ENCODE assay signal across 14 mouse cellular contexts in the genomic region with DNA sequence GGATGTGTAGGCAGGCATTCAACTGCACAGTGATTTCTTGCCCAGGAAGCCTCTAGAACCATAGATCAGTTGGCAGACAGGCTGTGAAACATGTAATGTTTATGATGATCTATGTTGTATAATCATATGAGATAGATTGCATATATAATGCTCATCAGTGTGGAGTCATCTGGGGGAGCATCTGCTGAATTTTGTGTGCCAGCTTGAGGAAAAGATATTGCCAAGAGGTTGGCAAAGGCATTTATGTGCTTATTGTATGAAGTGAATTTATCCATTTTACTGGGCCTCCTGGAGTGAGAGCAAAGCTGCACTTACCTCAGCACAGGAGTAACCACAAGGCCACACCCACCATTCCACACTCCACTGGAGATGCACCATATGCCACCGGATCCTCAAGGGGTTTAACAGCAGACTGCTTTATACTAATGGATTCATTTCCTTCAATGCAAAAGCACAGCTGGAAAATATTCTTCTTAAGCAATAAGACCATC.
A peak's percentile ranks its signal among the peaks of the same experiment; 100 is the strongest.
DNase-seq lines count a peak whose midpoint lies in the region; ATAC-seq and TF ChIP-seq lines count a peak whose summit lies in the region.
"Had no signal": no experiment of that assay in that cellular context is flagged by ENCODE, and none has a peak within 500 bp of the region (broad histone marks: within the 10 kb centered on the region; RNA-seq: fewer than 3 reads in every experiment).

No protein-coding gene starts in this region.

- no peaks in the 10 kb centered on the region for H3K27me3 ChIP-seq in hindbrain, embryonic 14.5 days (ENCODE audit: control insufficient read depth, insufficient read depth, low read length)
- H3K27me3 ChIP-seq in hindbrain, embryonic 10.5 days (ENCODE audit: insufficient read depth, poor library complexity, severe bottlenecking), result no peaks in the 10 kb centered on the region
- H3K27me3 ChIP-seq in midbrain, postnatal 0 days (ENCODE audit: insufficient read depth, low read length), result no peaks in the 10 kb centered on the region
- H3K27me3 ChIP-seq in midbrain, embryonic 14.5 days (ENCODE audit: control insufficient read depth, insufficient read depth, low read length), result no peaks in the 10 kb centered on the region
- H3K27me3 ChIP-seq: embryonic facial prominence, embryonic 13.5 days had no signal

- no peak overlapping the region for H3K9ac ChIP-seq in hindbrain, embryonic 14.5 days
- H3K9ac ChIP-seq in midbrain, postnatal 0 days (replicated peaks; ENCODE audit: low read length, poor library complexity, severe bottlenecking), result no peak overlapping the region
- H3K9ac ChIP-seq in midbrain, embryonic 14.5 days (replicated peaks; ENCODE audit: low read length), result no peak overlapping the region
- H3K9ac ChIP-seq: embryonic facial prominence, embryonic 13.5 days had no signal

- no peaks in the 10 kb centered on the region for H3K9me3 ChIP-seq in hindbrain, embryonic 14.5 days (ENCODE audit: control insufficient read depth, low read length)
- no peaks in the 10 kb centered on the region for H3K9me3 ChIP-seq in hindbrain, embryonic 10.5 days
- H3K9me3 ChIP-seq in midbrain, postnatal 0 days (ENCODE audit: low read length), result no peaks in the 10 kb centered on the region
- H3K9me3 ChIP-seq in midbrain, embryonic 14.5 days (ENCODE audit: control insufficient read depth, low read length), result no peaks in the 10 kb centered on the region
- H3K9me3 ChIP-seq: embryonic facial prominence, embryonic 13.5 days had no signal

- no peak overlapping the region for H3K27ac ChIP-seq in hindbrain, embryonic 14.5 days
- H3K27ac ChIP-seq in hindbrain, embryonic 10.5 days, result no peak overlapping the region
- no peak overlapping the region for H3K27ac ChIP-seq in midbrain, postnatal 0 days (ENCODE audit: low read depth, low read length)
- H3K27ac ChIP-seq in midbrain, embryonic 14.5 days (replicated peaks; ENCODE audit: low read depth, low read length), result no peak overlapping the region
- H3K27ac ChIP-seq: embryonic facial prominence, embryonic 13.5 days had no signal

- TF ChIP-seq CTCF in midbrain, postnatal 0 days (IDR thresholded peaks at IDR 0.05), result no peak

- peak; percentile 14; the same call in 1 of the 2 replicates for ATAC-seq in hindbrain, embryonic 14.5 days (ENCODE audit: low FRiP score)
- no peak for ATAC-seq in midbrain, postnatal 0 days (ENCODE audit: low FRiP score)
- no peak for ATAC-seq in midbrain, embryonic 14.5 days (ENCODE audit: low FRiP score, low TSS enrichment)
- ATAC-seq: midbrain, embryonic 16.5 days had no signal

- 68% methylated on average over 1 of the region's 1 CpGs for WGBS in hindbrain, embryonic 14.5 days
- WGBS in hindbrain, embryonic 10.5 days, result 62% methylated on average over 1 of the region's 1 CpGs
- 42% methylated on average over 1 of the region's 1 CpGs for WGBS in midbrain, postnatal 0 days
- 46% methylated on average over 1 of the region's 1 CpGs for WGBS in midbrain, embryonic 14.5 days

- DNase-seq in hindbrain, embryonic 14.5 days (ENCODE audit: low spot score), result no peak
- no peak for DNase-seq in hindbrain, embryonic 10.5 days (ENCODE audit: low spot score)
- DNase-seq in midbrain, postnatal 0 days (ENCODE audit: low spot score), result peak; percentile 22
- DNase-seq in midbrain, embryonic 14.5 days, result no peak
- peak; percentile 33 for DNase-seq in layer of hippocampus, adult 11-12 months (ENCODE audit: low spot score)
- DNase-seq in right cerebral cortex, postnatal 25 days, result peak; percentile 38
- no peak for DNase-seq in urinary bladder, postnatal 36 days (ENCODE audit: low spot score in 2 of 2)
- DNase-seq: cerebellum, adult 9-11 months; gastrocnemius, postnatal 36 days; kidney, adult 18-20 months; lung, adult 2 months; thymus, postnatal 14 days had no signal

- H3K36me3 ChIP-seq in hindbrain, embryonic 14.5 days (replicated peaks; ENCODE audit: control insufficient read depth, insufficient read depth), result no peaks in the 10 kb centered on the region
- no peaks in the 10 kb centered on the region for H3K36me3 ChIP-seq in hindbrain, embryonic 10.5 days
- H3K36me3 ChIP-seq in midbrain, postnatal 0 days (ENCODE audit: insufficient read depth, low read length), result no peaks in the 10 kb centered on the region
- no peaks in the 10 kb centered on the region for H3K36me3 ChIP-seq in midbrain, embryonic 14.5 days (ENCODE audit: control insufficient read depth, insufficient read depth, low read length)
- H3K36me3 ChIP-seq: embryonic facial prominence, embryonic 13.5 days had no signal

- no peaks in the 10 kb centered on the region for H3K4me1 ChIP-seq in hindbrain, embryonic 14.5 days (replicated peaks; ENCODE audit: control insufficient read depth, insufficient read depth, low read length)
- no peaks in the 10 kb centered on the region for H3K4me1 ChIP-seq in hindbrain, embryonic 10.5 days (replicated peaks)
- no peaks in the 10 kb centered on the region for H3K4me1 ChIP-seq in midbrain, postnatal 0 days (ENCODE audit: insufficient read depth, low read length)
- H3K4me1 ChIP-seq in midbrain, embryonic 14.5 days (ENCODE audit: control insufficient read depth, insufficient read depth, low read length), result no peaks in the 10 kb centered on the region

- no peak overlapping the region for H3K4me3 ChIP-seq in hindbrain, embryonic 14.5 days (replicated peaks; ENCODE audit: low read length)
- H3K4me3 ChIP-seq in hindbrain, embryonic 10.5 days, result no peak overlapping the region
- no peak overlapping the region for H3K4me3 ChIP-seq in midbrain, postnatal 0 days (ENCODE audit: low read depth, low read length)
- no peak overlapping the region for H3K4me3 ChIP-seq in midbrain, embryonic 14.5 days (replicated peaks; ENCODE audit: low read depth, low read length)
- H3K4me3 ChIP-seq: embryonic facial prominence, embryonic 13.5 days had no signal

- H3K4me2 ChIP-seq in hindbrain, embryonic 14.5 days (replicated peaks), result no peak overlapping the region
- H3K4me2 ChIP-seq in midbrain, postnatal 0 days (ENCODE audit: low read depth, low read length, poor library complexity, severe bottlenecking), result no peak overlapping the region
- no peak overlapping the region for H3K4me2 ChIP-seq in midbrain, embryonic 14.5 days (ENCODE audit: low read length)
- H3K4me2 ChIP-seq: embryonic facial prominence, embryonic 13.5 days had no signal

Comparison
In these comparisons a context has a peak if more than half of its experiments do, and no peak if none do; other contexts are left out.
1. DNase-seq: peak in midbrain, postnatal 0 days (single experiment), layer of hippocampus, adult 11-12 months (single experiment) and right cerebral cortex, postnatal 25 days (single experiment); none in hindbrain, embryonic 14.5 days (single experiment), hindbrain, embryonic 10.5 days (single experiment), midbrain, embryonic 14.5 days (single experiment) and urinary bladder, postnatal 36 days (0 of 2).